Mouse (Mus musculus) v-Abl transformed pro-B cells (cell line): ENCODE measurements around the gene Gm4787.
"Not testable (repeated sequence)": the region's sequence is repeated elsewhere in the genome, so short reads cannot be mapped to it uniquely, and the experiment has no call there.

Experiments used
- in situ Hi-C, 2 experiments: fragments of 400-800 bp; cut with MboI; formaldehyde crosslinking; loops; one replicate each; pipeline ENCODE4 v1.15.1; 2025; ENCODE audit not compliant: unreplicated experiment in 2 of 2

Gm4787 gene

DNA sequence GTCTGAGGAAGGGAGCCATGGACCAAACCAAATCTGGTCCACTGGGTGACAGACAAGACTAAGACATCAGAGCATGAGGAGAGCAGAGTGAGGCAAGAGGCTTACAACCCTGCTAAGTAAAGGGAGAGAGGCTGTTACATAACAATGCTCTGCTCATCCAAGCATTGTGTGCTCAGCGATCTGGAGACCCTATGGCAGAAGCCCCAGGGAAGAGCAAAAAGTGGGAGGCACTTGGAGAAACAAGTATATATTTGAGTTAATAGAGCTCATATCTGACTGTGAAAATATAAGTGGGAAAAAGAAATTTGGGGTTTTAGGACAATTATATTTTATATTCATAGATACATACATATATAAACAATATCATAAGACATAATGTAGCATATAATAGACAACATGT, at the start of gene Gm4787:
Gene Gm4787 (minus strand): TSS at position 101 of the 400 bp plus-strand sequence.
- in situ Hi-C loops = not testable (repeated sequence)

DNA sequence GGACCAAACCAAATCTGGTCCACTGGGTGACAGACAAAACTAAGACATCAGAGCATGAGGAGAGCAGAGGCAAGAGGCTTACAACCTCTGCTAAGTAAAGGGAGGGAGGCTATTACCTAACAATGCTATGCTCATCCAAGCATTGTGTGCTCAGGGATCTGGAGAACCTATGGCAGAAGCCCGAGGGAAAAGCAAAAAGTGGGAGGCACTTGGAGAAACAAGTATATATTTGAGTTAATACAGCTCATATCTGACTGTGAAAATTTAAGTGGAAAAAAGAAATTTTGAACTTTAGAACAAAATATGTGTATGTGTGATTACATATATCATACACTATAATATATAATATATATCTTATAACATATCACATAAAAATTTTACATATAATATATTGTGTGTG, 42.6 kb upstream of the Gm4787 start, which contains the start of gene Adam4:
Gene Adam4 (minus strand): TSS at position 101 of the 400 bp plus-strand sequence.
- in situ Hi-C loops = loop anchor here in 1 of 2 experiments (25.0 kb wide), 1 partner anchor 660 kb away; the partner anchor contains the start of gene Ccdc177

DNA sequence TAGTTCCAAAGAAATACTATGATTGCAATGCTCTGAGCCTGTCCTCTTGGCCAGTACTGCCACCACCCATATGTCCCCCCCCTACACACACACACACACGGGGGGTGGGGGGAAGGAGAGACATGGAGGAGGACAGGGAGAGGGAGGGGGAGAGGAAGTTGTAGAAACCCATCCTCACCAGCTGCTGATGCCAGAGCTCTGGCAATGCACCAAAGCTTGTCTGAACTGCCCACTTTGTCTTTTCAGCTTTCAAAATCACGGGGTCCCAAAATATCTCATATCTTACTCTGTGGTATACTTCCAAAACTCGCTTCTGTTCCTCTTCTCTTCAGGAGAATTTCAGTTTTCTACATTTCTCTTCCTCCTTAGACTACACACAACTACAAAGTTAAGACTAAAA, 33.9 kb upstream of the Gm4787 start:
- in situ Hi-C loops = loop anchor here in 1 of 2 experiments (25.0 kb wide), 1 partner anchor 651 kb away; the partner anchor contains the start of gene Ccdc177

DNA sequence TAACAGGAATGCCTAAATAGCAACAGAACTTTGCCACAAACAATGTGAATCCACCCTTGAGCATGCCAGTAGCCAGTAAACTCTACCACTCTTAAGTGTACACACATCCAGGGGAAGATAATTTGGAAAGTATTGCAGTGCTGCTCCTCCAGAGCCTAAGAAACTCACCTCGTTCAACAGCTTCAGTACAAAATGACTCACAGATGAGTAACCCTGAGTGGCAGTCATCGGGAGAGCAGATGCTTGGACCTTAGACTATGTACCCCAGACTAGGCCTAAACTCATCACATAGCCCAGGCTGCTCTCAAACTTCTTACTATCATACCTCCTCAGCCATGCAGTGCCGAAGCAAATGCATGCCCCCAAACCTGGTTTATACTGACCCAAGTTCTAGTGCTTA, 29.7 kb upstream of the Gm4787 start:
- in situ Hi-C loops = loop anchor here (10.0 to 25.0 kb wide), 2 partner anchors 224 to 647 kb away; partner anchors contain the start of gene Ccdc177 (in 1 of the 2)

GRCm38 (mm10) chr12:81402187-81402586, 22.9 kb upstream of the Gm4787 start:
- in situ Hi-C loops = loop anchor here (5.0 to 25.0 kb wide), 4 partner anchors 217 to 640 kb away; partner anchors contain the start of gene Ccdc177 (in 1 of the 2)

- in situ Hi-C loops = no loop called here
These were observed 45.4 kb downstream of the Gm4787 start for GRCm38 (mm10) chr12:81333841-81334240.

GRCm38 (mm10) chr12:81332875-81333421, 46.3 kb downstream of the Gm4787 start, which contains the start of gene Slc8a3:
Gene Slc8a3 (minus strand): TSS chr12:81333180.
- in situ Hi-C loops = no loop called here

- in situ Hi-C loops = no loop called here
These were observed 47.1 kb downstream of the Gm4787 start for GRCm38 (mm10) chr12:81331937-81332874.

DNA sequence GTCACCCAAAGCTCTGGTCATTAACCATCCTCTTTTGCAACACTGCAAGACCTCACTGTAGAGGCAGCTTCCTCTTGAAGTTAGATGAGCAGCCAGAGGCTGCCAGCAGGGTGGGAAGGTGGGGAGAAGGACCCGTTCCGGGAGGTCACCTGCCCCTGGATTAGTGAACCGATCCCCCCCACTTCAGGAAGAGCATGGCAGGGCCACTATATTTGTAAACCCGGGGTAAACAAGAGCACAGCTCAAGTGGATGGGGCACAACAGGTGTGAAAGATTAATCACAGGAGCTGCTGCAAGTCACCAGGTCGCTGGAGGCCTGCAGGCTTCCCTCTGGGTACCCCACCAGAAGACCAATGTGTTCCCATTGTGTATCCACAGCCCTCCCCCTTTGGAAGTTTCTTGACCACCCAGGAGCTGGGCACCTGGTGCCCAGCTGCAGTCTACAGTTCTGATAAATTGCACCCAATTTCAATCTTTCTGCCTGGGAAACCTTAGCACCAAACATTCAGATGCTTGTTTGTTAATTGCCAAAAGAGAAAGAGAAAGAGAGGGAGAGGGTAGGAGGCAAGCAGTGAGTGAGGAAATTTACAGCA, 48.1 kb downstream of the Gm4787 start:
- in situ Hi-C loops = no loop called here
